Mouse (Mus musculus) limb, embryonic 10.5 days (tissue): ENCODE data around the gene Tpk1. TPM values are rescaled to one million over a fixed set of nuclear protein-coding genes. Genes with fewer than 3 reads are reported as not detected.

ENCODE experiments used
- DNase-seq: peaks from one replicate; pipeline ENCODE4 v3.0.0-alpha.2; 2017; ENCODE audit warnings: low spot score
- H3K27ac ChIP-seq: fragments of 300-500 bp; sonication (generic); 2 replicates; pipeline ENCODE4 v1.5.1; 2016; ENCODE audit warnings: mild to moderate bottlenecking
- H3K27me3 ChIP-seq: fragments of 300-500 bp; sonication (generic); 2 replicates; pipeline ENCODE4 v1.6.1; 2016; ENCODE audit warnings: low read depth, mild to moderate bottlenecking; ENCODE audit not compliant: poor library complexity, severe bottlenecking
- H3K36me3 ChIP-seq: fragments of 300-500 bp; sonication (generic); 2 replicates; pipeline ENCODE4 v1.6.1; 2016; ENCODE audit warnings: mild to moderate bottlenecking, moderate library complexity
- H3K4me1 ChIP-seq: fragments of 300-500 bp; sonication (generic); 2 replicates; pipeline ENCODE4 v1.6.1; 2016
- H3K4me3 ChIP-seq: fragments of 300-500 bp; sonication (generic); 2 replicates; pipeline ENCODE4 v1.5.1; 2016; ENCODE audit warnings: mild to moderate bottlenecking, moderate library complexity
- H3K9me3 ChIP-seq: fragments of 300-500 bp; sonication (generic); replicated peaks from 2 replicates; pipeline ENCODE4 v1.6.1; 2016; ENCODE audit warnings: mild to moderate bottlenecking
- WGBS: fragments of 180-500 bp; shearing (Covaris S2); methylation state at CpG from one replicate; pipeline ENCODE4 v1.1.7; 2016; 5-methylcytosine and 5-hydroxymethylcytosine counted together
- polyA plus RNA-seq: library from polyadenylated mRNA; unstranded; fragments of >200 nt; fragmentation: Nextera tagmentation; extraction: Ambion mirVana; gene quantifications from 2 replicates; pipeline ENCODE4 v1.2.1, GENCODE M21; 2016

Tpk1 gene
- polyA plus RNA-seq, 1 experiment from 2014 or later, result 7.9 TPM

DNA sequence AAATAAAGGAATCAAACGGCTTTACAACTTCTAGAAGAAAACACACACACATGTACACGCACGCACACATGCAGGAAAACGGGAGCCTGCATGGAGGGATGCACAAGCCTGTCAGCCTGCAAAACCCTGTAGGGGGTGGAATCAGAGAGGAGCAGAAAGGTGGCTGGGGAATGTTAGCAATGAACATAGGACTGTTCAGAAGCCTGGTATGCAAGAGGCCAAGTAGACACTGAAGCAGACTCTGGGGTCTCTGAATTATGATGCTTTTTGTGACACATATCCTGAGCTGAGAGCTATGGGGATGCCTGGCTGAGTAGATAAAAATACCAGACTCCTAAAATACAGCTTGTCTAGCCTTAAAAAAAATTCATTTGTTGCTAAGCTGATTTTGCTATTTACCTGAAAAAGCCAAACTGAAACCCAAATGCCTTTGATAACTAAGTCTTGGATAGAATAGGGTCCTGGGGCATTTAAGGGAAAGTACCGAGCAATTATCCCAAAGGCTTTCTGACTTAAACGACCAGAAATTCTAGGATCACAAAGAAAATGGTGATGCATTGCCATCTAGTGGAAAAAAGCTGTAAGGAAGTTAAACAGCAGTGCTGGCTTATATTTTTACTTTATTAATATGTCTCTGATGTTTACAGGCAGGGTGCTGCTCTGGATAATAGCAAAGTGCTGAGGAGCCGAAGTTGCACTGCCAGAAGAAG lies 369.1 kb downstream of the Tpk1 start:
- Histone ChIP-seq H3K9me3 (no peaks in the 10 kb centered on the region), H3K36me3 (no peaks in the 10 kb centered on the region), H3K27ac (no peak overlapping the region), H3K4me3 (no peak overlapping the region), H3K27me3 (no peaks in the 10 kb centered on the region), H3K4me1 (no peaks in the 10 kb centered on the region)
- peak; percentile 19 for DNase-seq
- 55% methylated on average over 7 of the region's 7 CpGs for WGBS

- Histone ChIP-seq H3K27me3 (no peaks in the 10 kb centered on the region), H3K27ac (no peak overlapping the region), H3K9me3 (no peaks in the 10 kb centered on the region), H3K36me3 (no peaks in the 10 kb centered on the region), H3K4me3 (no peak overlapping the region), H3K4me1 (no peaks in the 10 kb centered on the region)
- WGBS, result 58% methylated on average over 5 of the region's 5 CpGs
- DNase-seq, result peak; percentile 24
Measured at GRCm38 (mm10) chr6:43295908-43296307, 370.2 kb downstream of the Tpk1 start.
